Mouse (Mus musculus) stomach, postnatal 0 days (tissue): ENCODE measurements at regions not wholly inside any gene's neighbourhood (a gene's known extent, or its start where the extent isn't known, plus 50 kb on each side); places are given as distances from the start of the nearest gene placed in this dataset.
A peak's percentile ranks its signal among the peaks of the same experiment; 100 is the strongest.
"Not testable (repeated sequence)": the region's sequence is repeated elsewhere in the genome, so short reads cannot be mapped to it uniquely, and the experiment has no call there.

ENCODE experiments used
- ATAC-seq: fragments of 200-750 bp; cut with Nextera tagmentation; 2 replicates; pipeline ENCODE4 v1.8.0; 2017; ENCODE audit not compliant: low FRiP score, low TSS enrichment
- DNase-seq: peaks from one replicate; pipeline ENCODE4 v3.0.0-alpha.2; 2016; ENCODE audit warnings: low spot score
- H3K27ac ChIP-seq: fragments of 300-500 bp; sonication (generic); replicated peaks from 2 replicates; pipeline ENCODE4 v1.5.1; 2014; ENCODE audit warnings: mild to moderate bottlenecking, control low read depth
- H3K27me3 ChIP-seq: fragments of 300-500 bp; sonication (generic); 2 replicates; pipeline ENCODE4 v1.6.1; 2014; ENCODE audit warnings: low read length; ENCODE audit not compliant: control insufficient read depth, insufficient read depth
- H3K36me3 ChIP-seq: fragments of 300-500 bp; sonication (generic); 2 replicates; pipeline ENCODE4 v1.6.1; 2014; ENCODE audit warnings: low read length, mixed read lengths; ENCODE audit not compliant: control insufficient read depth, insufficient read depth
- H3K4me1 ChIP-seq: fragments of 300-500 bp; sonication (generic); replicated peaks from 2 replicates; pipeline ENCODE4 v1.6.1; 2014; ENCODE audit warnings: antibody characterized with exemption; ENCODE audit not compliant: control insufficient read depth, insufficient read depth
- H3K4me2 ChIP-seq: fragments of 300-500 bp; sonication (generic); replicated peaks from 2 replicates; pipeline ENCODE4 v1.6.1; 2014; ENCODE audit warnings: low read depth, mild to moderate bottlenecking, control low read depth, moderate library complexity
- H3K4me3 ChIP-seq: fragments of 300-500 bp; sonication (generic); 2 replicates; pipeline ENCODE4 v1.5.1; 2014; ENCODE audit warnings: low read depth, low read length, control low read depth
- H3K9ac ChIP-seq: fragments of 300-500 bp; sonication (generic); 2 replicates; pipeline ENCODE4 v1.6.1; 2014; ENCODE audit warnings: mild to moderate bottlenecking, low read length, control low read depth, mixed read lengths
- H3K9me3 ChIP-seq: fragments of 300-500 bp; sonication (generic); 2 replicates; pipeline ENCODE4 v1.6.1; 2016; ENCODE audit warnings: low read length; ENCODE audit not compliant: control insufficient read depth
- CTCF ChIP-seq: IDR thresholded peaks from 2 replicates; pipeline ENCODE4 v1.5.1; 2016; ENCODE audit warnings: antibody characterized with exemption, low read depth, mild to moderate bottlenecking, moderate library complexity
- EP300 ChIP-seq: optimal IDR thresholded peaks from 2 replicates; pipeline ENCODE3; 2016; ENCODE audit warnings: antibody characterized with exemption
- WGBS: fragments of 180-500 bp; shearing (Covaris S2); extraction: QIAGEN DNeasy Blood & Tissue Kit; methylation state at CpG from one replicate; pipeline ENCODE4 v1.1.7; 2014; 5-methylcytosine and 5-hydroxymethylcytosine counted together

- no peak overlapping the region for H3K9ac ChIP-seq
- no peak overlapping the region for H3K4me3 ChIP-seq
- H3K4me2 ChIP-seq = no peak overlapping the region
- ATAC-seq (no peak), DNase-seq (peak; percentile 7)
- H3K27me3 ChIP-seq = no peaks in the 10 kb centered on the region
- WGBS = 79% methylated on average over 9 of the region's 9 CpGs
- H3K27ac ChIP-seq = no peak overlapping the region
- TF ChIP-seq EP300 (no peak), CTCF (no peak)
- no peaks in the 10 kb centered on the region for H3K4me1 ChIP-seq
- no peaks in the 10 kb centered on the region for H3K9me3 ChIP-seq
- H3K36me3 ChIP-seq = no peaks in the 10 kb centered on the region
These were observed 165.9 kb upstream of the Trpc7 start for GRCm38 (mm10) chr13:57061656-57062055.

GRCm38 (mm10) chr13:57061074-57061473 is 165.3 kb upstream of the Trpc7 start:
- no peaks in the 10 kb centered on the region for H3K27me3 ChIP-seq
- H3K9me3 ChIP-seq = no peaks in the 10 kb centered on the region
- no peaks in the 10 kb centered on the region for H3K4me1 ChIP-seq
- ATAC-seq (no peak), DNase-seq (peak; percentile 11)
- WGBS = 59% methylated on average over 7 of the region's 7 CpGs
- TF ChIP-seq CTCF (no peak), EP300 (no peak)
- H3K4me2 ChIP-seq = no peak overlapping the region
- H3K9ac ChIP-seq = no peak overlapping the region
- H3K36me3 ChIP-seq = no peaks in the 10 kb centered on the region
- no peak overlapping the region for H3K4me3 ChIP-seq
- H3K27ac ChIP-seq = no peak overlapping the region

GRCm38 (mm10) chr13:57056786-57057185 is 161.0 kb upstream of the Trpc7 start:
- Histone ChIP-seq H3K27me3 (no peaks in the 10 kb centered on the region), H3K4me1 (no peaks in the 10 kb centered on the region), H3K36me3 (no peaks in the 10 kb centered on the region), H3K9ac (no peak overlapping the region), H3K4me3 (no peak overlapping the region), H3K4me2 (no peak overlapping the region), H3K9me3 (no peaks in the 10 kb centered on the region), H3K27ac (no peak overlapping the region)
- DNase-seq (peak; percentile 13), ATAC-seq (no peak)
- WGBS = 81% methylated on average over 15 of the region's 15 CpGs
- TF ChIP-seq CTCF (no peak), EP300 (no peak)

- ATAC-seq (no peak), DNase-seq (peak; percentile 7)
- Histone ChIP-seq H3K4me3 (no peak overlapping the region), H3K4me2 (no peak overlapping the region), H3K36me3 (no peaks in the 10 kb centered on the region), H3K27me3 (no peaks in the 10 kb centered on the region), H3K4me1 (no peaks in the 10 kb centered on the region), H3K9me3 (no peaks in the 10 kb centered on the region), H3K9ac (no peak overlapping the region), H3K27ac (no peak overlapping the region)
- 63% methylated on average over 12 of the region's 12 CpGs for WGBS
- TF ChIP-seq CTCF (no peak), EP300 (no peak)
These were observed 159.8 kb upstream of the Trpc7 start for GRCm38 (mm10) chr13:57055409-57056195.

- Histone ChIP-seq H3K4me2 (no peak overlapping the region), H3K9ac (no peak overlapping the region), H3K9me3 (no peaks in the 10 kb centered on the region), H3K36me3 (no peaks in the 10 kb centered on the region), H3K4me1 (no peaks in the 10 kb centered on the region), H3K4me3 (no peak overlapping the region), H3K27me3 (no peaks in the 10 kb centered on the region), H3K27ac (no peak overlapping the region)
- DNase-seq (no peak), ATAC-seq (no peak)
- 63% methylated on average over 4 of the region's 4 CpGs for WGBS
- no peak for TF ChIP-seq EP300
- no peak for TF ChIP-seq CTCF
These were observed 157.6 kb upstream of the Trpc7 start for GRCm38 (mm10) chr13:57053361-57053760.

- not testable (repeated sequence) for H3K27me3 ChIP-seq, H3K9ac ChIP-seq, ATAC-seq, H3K4me1 ChIP-seq, H3K36me3 ChIP-seq, H3K4me2 ChIP-seq, H3K9me3 ChIP-seq, H3K4me3 ChIP-seq, H3K27ac ChIP-seq
- DNase-seq = peak; percentile 22
- 18% methylated on average over 6 of the region's 9 CpGs for WGBS
These were observed 150.3 kb upstream of the Trpc7 start for GRCm38 (mm10) chr13:57046130-57046529.
